Mouse (Mus musculus): ENCODE measurements at regions not wholly inside any gene's neighbourhood (a gene's known extent, or its start where the extent isn't known, plus 50 kb on each side); places are given as distances from the start of the nearest gene placed in this dataset.
A peak's percentile ranks its signal among the peaks of the same experiment; 100 is the strongest.
"Not testable (repeated sequence)": the region's sequence is repeated elsewhere in the genome, so short reads cannot be mapped to it uniquely, and the experiment has no call there.

DNA sequence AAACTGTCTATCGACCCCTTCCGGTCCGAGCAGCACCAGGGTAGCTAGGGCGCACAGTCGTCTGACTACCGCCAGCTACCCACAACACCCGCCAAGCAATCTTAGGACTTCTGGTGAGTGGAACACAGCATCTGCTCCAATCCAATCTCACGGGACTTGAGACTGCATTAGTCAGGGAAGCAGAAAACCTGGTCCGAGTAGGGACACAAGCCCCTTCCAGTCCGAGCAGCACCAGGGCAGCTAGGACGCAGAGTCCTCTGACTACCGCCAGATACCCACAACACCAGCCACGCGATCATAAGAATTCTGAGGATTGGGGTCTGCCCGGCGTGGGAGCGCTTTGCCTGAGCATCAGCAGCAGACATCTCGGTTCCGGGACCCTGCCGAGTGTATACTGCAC lies 79.6 kb downstream of the Gm10715 start:
- not testable (repeated sequence) for DNase-seq (ENCODE audit: low spot score)

DNA sequence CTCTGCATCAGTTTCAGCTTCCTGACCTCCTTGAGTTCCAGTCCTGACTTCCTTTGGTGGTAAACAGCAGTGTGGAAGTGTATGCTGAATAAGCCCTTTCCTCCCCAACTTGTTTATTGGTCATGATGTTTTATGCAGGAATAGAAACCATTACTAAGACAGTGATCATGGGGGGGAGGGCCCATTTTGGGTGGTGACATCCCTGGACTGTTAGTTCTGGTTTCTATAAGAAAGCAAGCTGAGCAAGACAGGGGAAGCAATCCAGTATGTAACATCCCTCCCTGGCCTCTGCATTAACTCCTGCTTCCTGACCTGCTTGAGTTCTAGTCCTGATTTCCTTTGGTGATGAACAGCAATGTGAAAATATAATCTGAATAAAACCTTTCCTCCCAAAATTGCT lies 124.5 kb downstream of the Gm10715 start:
- no peak for DNase-seq (ENCODE audit: low spot score)

DNA sequence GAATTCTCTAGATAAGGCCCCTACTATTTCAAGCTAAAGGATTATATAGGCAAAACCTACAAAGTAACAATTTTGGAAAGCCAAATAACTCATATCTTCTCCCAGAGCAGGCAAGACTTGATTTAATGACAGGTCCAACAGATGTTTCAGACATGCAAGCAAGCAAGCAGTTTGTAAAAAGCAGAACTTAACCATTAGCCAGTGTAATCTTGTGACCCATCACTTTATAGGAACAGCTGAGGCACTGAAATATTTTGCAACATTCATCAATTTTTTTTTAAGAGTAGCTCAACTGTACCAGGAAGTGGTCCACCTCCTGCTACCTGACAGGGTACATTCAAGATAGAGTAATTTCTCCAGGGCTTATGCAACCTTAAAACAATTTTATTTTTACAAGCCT lies 147.7 kb downstream of the Gm10715 start:
- DNase-seq (ENCODE audit: low spot score) = no peak

DNA sequence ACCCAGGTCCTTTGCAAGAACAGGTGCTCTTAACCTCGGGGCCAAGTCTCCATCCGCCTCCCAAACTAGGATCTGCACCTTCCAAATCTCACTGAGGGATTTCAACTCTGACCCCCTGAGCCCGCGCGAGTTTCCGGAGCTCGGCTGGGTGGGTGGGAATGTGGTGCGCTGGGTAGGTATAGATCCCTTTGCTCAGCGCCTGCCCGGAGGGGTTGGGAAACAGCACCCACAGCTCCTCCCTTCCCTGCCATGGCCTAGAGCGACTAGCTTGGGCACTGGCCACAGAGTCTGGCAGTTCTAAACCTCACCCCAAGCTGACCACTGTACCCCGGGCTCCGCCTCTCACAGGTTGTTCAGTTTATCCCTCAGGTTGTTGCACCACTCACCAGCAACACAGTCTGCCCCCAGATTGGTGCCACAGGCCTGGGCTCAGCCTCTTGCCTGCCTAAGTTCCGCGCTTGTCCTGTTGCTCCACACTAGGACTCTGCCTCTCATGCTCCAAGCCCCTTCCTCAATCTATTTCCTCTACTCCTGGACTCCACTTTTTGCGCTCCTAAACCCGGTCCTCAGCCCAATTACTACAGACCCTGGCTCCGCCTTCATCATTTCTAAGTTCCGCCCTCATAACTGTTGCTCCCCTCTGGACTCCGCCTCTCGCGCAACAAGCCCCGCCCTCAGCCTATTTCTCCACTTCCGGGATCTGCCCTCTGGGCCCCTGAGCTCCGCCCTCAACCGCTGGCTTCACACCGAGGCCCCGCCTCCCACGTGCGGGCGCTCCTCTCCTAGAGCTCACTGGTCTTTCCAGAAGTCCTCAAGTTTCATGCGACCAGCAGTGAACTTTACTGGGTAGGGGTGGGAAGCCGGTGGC lies 135.6 kb upstream of the Alkbh8 start:
- no peak for DNase-seq (ENCODE audit: low spot score)

DNA sequence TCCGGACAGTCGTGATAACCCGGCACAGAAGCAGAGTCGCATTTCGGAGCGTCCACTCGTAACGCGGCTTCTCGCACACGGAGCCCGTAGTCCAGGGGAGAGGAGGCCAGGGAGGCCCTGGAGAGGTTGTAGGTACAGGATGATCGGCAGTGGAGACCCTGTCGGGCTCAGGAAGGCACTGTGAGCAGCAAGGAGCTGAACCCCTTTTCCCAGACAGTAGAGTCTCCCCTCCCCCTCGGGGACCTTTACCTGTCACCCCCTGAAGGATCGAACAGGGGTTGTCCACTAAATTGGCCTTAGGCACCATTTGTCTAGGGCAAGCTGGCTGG lies 135.0 kb upstream of the Alkbh8 start:
- not testable (repeated sequence) for DNase-seq (ENCODE audit: low spot score)

DNA sequence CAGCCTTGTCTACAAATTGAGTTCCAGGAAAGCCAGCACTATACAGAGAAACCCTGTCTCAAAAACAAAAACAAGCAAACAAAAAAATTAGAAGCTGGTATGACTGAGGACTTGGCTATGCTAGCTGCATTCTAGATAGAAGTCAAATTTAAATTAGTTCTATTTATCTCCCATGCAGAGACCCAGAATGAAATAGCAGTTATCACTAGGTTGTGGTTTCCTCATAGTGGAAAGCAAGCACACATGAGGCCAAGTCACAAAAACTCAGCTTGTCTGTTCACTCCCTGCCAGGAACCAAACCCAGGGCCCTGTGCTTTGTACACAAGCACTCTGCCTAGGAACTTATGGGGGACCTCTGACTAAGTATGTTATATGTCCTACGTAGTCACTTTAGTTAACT lies 126.8 kb upstream of the Alkbh8 start:
- DNase-seq (ENCODE audit: low spot score) = not testable (repeated sequence)

DNA sequence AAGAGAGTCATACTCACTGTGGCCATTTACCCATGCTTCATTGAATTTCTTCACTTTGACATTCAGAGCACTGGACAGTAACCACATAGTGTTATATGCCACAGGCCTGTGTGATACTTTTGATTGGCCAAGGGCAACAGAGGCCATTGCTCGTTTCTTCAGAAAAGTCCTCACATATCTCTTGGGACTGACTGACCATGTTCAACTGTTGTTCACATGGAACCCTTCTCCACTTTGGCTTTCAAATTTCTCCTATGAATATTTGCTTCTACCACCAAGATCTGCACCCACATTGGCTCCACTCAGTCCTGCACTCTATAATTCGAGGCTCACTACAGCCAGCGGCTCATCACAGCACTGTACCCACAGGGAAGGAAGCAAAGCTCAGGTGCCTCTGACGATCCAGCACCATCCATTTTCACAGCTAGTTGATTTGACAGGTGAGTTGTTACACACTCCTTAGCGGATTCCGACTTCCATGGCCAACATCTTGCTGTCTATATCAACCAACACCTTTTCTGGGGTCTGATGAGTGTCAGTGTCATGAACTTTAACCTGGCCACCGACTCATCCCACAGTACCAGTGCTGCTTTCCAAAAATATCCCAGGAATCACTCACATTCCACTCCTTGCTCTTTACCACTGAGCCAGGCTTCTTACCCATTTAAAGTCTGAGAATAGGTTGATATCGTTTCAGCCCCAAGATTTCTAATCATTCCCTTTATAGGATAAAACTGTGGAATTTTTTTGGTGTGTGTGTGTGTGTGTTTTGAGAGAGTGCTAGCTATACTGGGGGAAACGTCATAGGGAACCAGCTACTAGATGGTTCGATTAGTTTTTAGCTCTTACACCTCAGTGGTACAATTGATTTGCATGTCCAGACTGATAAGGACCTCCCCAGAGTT lies 76.3 kb upstream of the Alkbh8 start:
- DNase-seq (ENCODE audit: low spot score) = peak; percentile 56

DNA sequence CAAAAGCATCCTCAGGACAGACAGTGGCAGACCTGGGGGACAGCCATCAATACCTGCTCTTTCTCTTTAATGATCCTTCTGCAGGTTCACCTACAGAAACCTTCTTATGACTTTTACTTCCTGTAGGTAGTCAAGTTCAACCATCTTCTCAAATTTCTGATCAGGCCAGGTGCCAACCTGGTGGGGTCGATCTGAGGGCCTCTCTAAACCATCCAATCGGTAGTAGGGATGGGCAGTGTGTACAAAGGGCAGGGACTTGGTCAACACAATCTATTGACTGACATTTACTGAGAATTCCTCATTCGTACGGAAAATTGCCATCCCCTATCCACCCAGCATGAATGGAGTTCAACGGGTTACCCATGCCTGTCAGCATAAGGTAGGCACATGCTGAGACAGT lies 74.8 kb upstream of the Alkbh8 start:
- DNase-seq (ENCODE audit: low spot score) = no peak

DNA sequence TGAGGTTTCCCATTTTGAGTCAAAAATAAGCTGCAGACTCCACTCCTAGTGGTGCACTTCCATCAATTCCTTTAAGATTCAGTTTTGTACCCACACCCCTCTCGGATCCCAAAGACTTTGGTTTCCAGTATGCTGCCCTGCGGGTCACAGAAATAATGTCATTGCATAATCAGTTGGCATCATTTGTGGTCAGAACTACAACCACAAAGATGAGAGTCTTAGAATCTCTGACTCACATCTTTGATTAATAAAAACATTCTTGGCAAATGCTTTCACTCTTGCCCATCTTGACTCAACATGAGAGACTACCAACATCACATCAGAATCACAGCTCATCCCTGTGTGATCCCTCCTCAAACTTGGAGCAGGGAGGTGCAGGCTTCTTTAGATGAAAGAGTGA lies 74.1 kb upstream of the Alkbh8 start:
- no peak for DNase-seq (ENCODE audit: low spot score)

DNA sequence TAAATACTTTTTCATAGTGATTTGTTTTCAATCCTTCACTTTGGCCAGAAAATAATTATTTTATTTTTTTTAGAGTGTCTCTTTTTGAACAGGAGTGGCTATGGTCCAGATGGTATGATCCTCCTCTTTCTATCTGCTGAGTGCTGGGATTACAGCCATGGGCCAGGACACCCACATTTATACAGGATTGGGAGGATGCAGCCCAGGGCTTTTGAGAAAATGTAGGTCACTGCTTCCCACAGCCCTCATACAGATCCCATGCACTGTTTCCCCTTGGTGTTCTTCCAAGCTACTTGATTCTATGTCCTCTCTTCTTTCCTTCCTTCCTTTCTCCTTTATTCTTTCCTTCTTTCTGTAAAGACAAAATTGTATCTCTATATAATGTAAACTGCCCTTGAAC lies 70.5 kb upstream of the Alkbh8 start:
- DNase-seq (ENCODE audit: low spot score) = no peak

DNA sequence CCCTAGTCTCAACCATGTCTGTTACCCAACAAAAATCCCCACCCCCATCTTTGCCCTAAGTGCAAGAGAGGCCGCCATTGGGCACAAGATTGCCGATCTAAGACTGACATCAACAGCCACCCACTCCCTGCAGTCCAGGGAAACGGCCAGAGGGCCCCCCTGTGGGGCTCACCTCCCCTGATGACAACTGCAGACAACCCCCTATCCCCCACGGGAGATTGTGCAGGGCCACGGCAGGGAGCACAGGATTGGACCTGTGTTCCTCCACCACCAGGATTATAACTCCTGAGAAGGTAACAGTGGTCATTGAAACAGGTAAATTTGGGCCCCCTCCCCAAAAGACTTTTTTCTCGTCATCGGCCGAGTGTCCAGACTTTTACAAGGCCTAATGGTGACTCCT lies 54.4 kb upstream of the Alkbh8 start:
- DNase-seq (ENCODE audit: low spot score) = not testable (repeated sequence)

DNA sequence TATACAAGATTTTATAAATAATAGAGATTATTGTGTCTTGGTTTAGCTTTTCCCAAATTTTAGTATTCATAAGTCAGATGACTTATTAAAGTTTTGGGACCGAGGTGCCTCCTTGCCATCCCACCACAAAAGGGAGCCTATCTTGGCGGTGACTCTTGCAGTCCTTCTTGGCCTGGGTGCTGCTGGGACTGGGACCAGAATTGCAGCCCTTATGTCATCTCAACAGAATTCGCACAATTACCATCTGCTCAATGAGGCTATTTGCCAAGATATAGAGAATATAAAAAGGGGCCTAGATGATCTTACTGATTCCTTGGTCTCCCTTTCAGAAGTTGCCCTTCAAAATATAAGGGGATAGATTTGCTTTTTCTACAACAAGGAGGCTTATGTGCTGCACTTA lies 53.0 kb upstream of the Alkbh8 start:
- not testable (repeated sequence) for DNase-seq (ENCODE audit: low spot score)

DNA sequence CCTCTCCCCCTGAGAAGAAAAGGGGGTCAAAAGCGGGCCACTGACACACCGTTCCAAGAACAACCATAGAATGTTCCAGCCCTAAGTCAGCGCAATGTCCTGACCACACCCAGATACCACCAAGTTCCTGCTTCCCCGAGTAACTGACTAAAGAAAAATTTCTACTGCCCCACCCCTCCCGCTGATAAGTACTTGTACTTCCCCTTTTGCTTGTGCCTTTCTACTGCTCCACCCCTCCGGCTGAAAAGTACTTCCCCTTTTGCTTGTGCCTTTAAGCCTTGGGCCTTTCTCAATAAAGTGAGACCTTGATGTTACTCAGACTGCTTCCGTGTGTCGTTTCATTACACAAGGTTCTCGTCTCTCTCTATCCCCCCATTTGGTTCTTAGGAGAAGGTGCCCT lies 51.6 kb upstream of the Alkbh8 start:
- DNase-seq (ENCODE audit: low spot score) = not testable (repeated sequence)
